Mouse (Mus musculus) gastrocnemius, postnatal 10 days (tissue): ENCODE results near the gene Mest. TPM values are rescaled to one million over a fixed set of nuclear protein-coding genes. Genes with fewer than 3 reads are reported as not detected.
A peak's percentile ranks its signal among the peaks of the same experiment; 100 is the strongest.

Experiments used
- DNase-seq: peaks from one replicate; pipeline ENCODE4 v3.0.0; 2021; ENCODE audit warnings: mixed read lengths
- total RNA-seq, 2 experiments: library from RNA; stranded (reverse); gene quantifications; 2 replicates each; pipeline ENCODE4 v1.2.3; 2021

The Mest gene
- total RNA-seq, 2 experiments from 2014 or later = 211 to 268 TPM

DNA sequence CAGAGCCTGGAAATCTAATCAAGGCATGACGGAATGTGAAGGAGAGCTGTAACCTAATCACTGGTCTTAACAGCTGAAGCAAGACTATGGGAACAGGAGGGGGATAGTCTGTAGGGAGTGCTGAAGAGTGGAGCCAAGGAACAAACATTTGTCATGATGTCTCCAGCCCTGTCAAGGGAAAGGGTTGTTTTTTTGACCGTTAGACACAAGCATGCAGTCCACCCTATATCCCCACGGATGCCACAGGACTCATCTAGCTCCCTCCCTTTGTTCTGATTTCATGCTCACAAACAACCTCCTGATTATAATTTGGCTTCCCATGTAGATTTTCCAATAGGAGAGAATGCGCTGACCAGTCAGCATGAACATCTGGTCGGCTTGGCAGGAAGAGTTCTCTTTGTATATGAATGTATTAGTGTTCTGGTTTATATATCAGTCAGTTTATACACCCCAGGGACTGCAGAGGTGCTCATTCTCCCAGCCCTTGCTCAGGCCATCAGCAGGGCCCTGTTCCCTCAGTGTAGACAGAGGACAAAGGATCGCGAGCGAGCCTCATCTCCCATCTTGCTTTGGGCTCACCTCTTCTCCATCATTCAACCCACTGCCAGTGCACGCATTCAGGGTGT is 19.3 kb upstream of the Mest start:
- no peak for DNase-seq

GRCm38 (mm10) chr6:30709115-30709514 is 14.2 kb upstream of the Mest start:
- DNase-seq = no peak

GRCm38 (mm10) chr6:30710371-30711364 is 12.7 kb upstream of the Mest start:
- DNase-seq = no peak

DNA sequence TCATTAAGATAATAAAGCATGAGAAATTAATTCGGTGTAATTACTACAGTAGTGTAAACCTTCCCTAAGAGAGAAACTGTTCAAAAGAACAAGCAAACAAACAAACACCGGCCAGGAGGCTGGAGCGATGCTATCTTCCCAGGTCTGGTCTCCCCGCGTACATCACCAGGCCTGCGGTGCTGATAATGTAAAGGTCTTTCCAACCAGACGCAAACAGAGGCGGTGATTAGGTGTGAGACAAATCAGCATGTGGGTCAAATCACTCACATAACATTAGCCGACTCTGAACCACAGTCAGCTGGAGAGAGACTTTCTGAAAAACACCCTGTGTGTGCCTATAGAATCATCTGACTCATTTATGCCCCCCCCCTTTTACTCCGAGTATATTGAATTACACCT is 12.0 kb upstream of the Mest start:
- DNase-seq = no peak

GRCm38 (mm10) chr6:30712484-30712883 is 10.9 kb upstream of the Mest start:
- no peak for DNase-seq

DNA sequence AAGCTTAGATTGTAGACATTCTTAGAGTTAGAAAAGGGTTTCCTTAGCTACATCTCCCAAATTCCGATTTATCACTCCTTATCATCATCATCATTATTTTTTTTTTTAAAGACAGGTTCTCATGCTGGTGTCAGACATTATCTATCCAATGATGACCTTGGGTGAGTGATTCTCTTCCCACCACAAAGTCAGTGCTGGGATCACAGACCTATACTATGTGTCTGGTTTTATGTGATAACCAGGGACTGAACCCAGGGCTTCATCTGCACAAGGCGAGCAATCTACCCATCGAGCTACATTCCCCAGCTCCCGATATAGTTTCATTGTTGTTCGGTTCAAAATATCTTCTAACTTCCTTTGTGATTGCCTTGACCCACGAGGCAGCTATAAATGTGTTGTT is 9.9 kb upstream of the Mest start:
- DNase-seq = no peak

GRCm38 (mm10) chr6:30713896-30714295 is 9.5 kb upstream of the Mest start:
- DNase-seq = no peak

DNA sequence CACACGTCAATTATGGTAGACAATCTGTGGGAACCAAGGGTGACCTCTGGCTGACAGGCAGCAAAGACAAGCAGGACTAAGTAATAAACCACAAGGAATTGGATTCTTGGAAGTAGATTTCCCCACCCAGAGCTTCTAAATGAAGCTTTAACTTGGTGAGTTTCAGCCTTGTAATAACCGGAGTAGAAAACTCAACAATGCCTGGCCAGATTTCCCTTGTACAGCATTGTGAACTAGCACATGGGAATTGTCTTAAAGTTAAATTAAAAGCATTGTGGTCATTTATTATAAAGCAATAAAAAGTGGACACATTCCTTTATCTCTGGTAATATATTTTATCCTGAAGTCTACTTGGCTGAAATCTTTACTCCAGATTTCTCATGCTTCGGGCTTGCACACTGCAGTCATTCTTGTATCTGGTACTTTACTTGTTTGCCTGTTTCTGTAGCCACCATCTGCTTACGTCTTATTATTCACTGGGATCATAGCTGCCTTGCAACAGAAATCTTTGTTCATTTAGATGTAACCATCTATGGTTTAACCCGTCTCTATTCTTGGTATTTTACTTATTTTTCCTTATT is 8.4 kb upstream of the Mest start:
- no peak for DNase-seq

DNA sequence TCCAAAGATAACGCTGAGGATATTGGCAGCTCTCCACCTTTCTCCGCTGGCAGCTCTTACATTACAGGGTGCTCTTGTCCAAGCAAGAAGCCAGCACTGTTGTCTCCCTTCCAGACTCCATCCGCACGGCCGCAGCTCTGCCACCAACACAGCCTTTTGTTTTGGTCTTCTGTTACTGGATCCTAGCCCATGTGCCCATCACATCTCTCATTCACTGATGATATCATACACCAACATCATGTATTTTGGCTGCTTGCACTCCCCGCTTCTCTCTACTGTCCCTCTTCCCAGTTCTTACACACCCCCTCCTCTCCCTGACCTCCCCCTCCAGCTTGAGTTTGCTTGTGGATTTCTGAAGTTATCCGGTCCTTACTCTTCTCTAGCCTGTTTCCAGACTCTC is 6.6 kb upstream of the Mest start:
- DNase-seq = no peak

DNA sequence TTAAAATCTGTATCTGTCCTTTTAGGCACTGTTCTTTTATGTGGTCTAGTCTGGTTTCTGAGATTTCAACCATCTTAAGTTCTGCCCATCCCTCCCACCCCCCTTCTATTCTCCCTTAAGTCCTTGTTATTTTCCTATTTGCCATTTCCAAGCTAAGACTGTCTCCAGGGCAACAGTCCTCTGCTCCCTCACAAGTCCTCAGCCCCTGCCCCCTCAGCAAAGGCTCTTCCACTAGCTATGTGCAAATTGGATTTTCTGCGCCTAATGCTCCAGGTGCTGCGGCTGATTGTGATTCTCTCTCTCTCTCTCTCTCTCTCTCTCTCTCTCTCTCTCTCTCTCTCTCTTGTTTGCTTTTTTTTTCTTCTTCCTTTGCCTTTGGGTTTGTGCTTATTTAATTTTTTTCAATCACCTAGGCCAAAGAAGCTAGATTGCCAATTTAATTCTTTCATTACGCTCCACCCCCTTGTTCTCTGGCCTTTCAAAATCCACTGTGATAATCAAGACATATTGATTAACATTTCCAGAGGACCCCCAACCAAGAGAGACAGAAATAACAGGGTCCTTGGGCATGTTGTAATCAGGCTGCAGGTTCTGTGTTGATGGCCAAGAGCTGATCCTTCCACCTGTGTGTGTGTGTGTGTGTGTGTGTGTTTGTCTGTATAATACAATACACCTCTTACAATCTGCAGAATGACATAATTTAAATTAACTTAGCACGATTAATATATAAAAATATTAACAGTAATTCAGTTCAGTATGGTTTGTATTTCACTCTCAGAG is 772 bp upstream of the Mest start:
- no peak for DNase-seq

DNA sequence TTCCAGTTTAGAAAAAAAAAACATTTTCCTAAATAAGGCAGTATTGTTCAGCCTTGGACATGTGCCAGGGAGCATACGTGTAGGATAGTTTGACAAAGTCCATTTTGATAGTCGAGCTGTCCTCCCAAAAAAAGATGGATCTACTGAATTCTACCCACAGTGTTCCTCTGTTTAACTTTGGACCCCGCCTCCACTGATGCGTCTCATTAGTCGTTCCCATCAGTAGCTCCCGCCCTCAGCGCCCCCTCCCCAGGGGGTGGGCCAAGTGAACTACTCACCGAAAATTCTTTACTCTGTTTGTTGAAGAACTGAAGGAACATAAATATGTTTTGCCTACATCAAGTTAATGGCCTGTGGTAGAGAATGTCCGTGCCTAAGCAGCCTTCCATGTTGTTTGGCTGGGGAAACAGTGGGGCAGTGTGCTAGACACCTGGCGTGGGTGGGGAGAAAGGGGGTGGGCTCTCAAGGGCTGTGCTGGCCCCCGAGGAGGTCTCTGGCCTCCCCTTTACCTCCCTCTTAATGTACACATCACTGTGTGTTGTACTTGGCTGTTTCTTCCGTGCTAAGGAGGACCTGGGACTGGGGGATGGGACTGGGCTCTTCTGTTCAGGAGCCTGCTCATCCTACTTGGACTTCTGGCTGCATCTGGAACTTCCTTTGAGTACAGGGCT is 7.1 kb downstream of the Mest start:
- DNase-seq = no peak

GRCm38 (mm10) chr6:30732571-30733130 is 9.3 kb downstream of the Mest start:
- no peak for DNase-seq

DNA sequence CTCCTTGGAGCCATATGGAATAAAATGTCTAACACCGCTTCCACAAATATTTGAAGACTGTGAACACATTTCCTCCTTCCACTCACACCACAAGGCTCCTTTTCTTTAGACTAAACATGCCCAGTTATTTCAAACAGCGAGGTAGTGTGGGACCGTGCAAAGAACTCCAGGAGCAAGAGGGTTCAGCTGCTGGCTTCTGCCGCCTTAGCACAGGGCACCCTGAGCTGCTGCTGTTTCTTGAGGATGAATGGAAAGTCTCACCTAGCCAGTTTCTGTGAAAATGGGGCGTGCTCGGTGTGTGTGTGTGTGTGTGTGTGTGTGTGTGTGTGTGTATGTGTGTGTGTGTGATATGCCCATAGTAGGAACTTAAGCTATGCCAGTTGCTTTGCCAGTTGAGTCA is 11.1 kb downstream of the Mest start:
- DNase-seq = no peak

DNA sequence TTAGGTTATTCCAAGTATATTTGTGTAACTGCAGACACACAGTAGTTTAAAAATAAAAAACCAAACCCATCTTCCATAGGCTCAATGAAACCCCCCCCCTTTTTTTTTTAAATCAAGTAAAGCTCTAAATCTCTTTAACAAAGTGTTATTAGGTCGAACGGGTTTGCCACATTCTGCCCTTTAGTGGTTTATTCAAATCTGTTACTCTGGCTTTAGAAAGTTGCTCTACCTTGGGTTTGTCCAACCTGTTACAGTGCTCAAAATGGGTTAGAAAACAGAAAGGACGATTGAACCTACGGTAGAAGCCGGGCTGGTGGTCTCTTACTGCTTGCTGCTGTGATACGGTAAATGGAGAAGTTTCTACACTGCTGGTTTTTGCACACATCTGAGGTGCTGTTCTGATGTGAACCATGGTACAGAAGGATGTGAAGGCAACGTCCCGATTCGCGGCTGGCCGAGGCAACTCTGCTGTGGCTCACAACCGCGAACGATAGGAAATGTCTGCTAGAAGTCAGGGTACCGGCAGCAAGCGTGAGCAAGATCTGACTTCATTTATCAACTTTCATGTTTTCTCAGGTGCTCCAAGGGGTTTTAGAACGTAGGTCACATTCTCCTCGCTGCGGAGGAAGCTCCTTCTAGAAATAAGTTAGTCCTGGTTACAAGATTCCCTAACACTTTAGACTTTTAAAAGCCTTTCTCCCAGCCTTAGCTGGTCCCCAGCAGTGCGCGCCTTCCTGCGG is 11.8 kb downstream of the Mest start:
- DNase-seq = no peak

DNA sequence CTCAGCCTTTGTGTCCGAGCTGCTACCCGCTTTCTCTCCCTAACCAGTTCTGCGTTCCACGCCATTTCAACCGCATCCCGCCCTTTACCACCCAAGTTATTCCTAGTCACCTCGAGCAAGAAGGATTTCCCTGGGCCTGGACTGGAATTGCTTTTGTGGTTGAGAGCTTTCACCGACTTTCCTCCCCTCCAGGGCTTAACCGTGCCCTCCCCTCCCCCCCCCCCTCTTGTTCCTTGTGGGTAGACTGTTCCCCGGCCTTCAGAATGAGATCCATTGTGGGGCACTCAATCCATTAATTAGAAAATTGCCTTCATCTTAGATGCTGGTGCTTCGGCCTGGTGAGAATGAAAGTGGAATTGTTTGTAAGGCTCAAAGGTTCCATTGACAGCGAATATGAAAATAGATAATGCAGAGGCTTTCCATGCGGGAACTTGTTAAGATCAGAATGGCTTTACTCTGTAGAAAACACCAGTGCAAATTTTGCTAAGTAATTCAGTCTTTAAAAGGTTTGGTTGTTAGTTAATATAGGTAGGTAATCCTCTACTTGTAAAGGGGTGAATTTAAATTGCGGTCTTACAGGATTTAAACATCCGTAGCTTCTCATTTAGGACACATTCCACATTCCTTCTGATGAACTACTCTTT is 12.5 kb downstream of the Mest start:
- no peak for DNase-seq

GRCm38 (mm10) chr6:30736372-30736762 is 13.0 kb downstream of the Mest start:
- no peak for DNase-seq

- peak; percentile 78 for DNase-seq
Measured at GRCm38 (mm10) chr6:30736864-30737547, 13.7 kb downstream of the Mest start.

- DNase-seq = peak; percentile 83
Measured at GRCm38 (mm10) chr6:30737548-30738463, 14.5 kb downstream of the Mest start.
